Mouse (Mus musculus) midbrain, postnatal 0 days (tissue): Measurements from ENCODE around the gene Olfr535. TPM values are rescaled to one million over a fixed set of nuclear protein-coding genes. Genes with fewer than 3 reads are reported as not detected.
A peak's percentile ranks its signal among the peaks of the same experiment; 100 is the strongest.
"Not testable (repeated sequence)": the region's sequence is repeated elsewhere in the genome, so short reads cannot be mapped to it uniquely, and the experiment has no call there.

ENCODE experiments used
- ATAC-seq: fragments of 200-750 bp; cut with Nextera tagmentation; 2 replicates; pipeline ENCODE4 v1.8.0; 2017; ENCODE audit warnings: moderate number of reproducible peaks, mild to moderate bottlenecking, moderate TSS enrichment, moderate library complexity; ENCODE audit not compliant: low FRiP score
- DNase-seq: peaks from one replicate; pipeline ENCODE4 v3.0.0-alpha.2; 2015; ENCODE audit warnings: low spot score
- H3K27ac ChIP-seq: fragments of 300-500 bp; sonication (generic); 2 replicates; pipeline ENCODE4 v1.5.1; 2014; ENCODE audit warnings: low read depth, mild to moderate bottlenecking, low read length, mixed read lengths
- H3K27me3 ChIP-seq: fragments of 300-500 bp; sonication (generic); 2 replicates; pipeline ENCODE4 v1.6.1; 2014; ENCODE audit warnings: low read length, control low read depth, mixed read lengths; ENCODE audit not compliant: insufficient read depth
- H3K36me3 ChIP-seq: fragments of 300-500 bp; sonication (generic); 2 replicates; pipeline ENCODE4 v1.6.1; 2014; ENCODE audit warnings: low read length, control low read depth, mixed read lengths; ENCODE audit not compliant: insufficient read depth
- H3K4me1 ChIP-seq: fragments of 300-500 bp; sonication (generic); 2 replicates; pipeline ENCODE4 v1.6.1; 2014; ENCODE audit warnings: mild to moderate bottlenecking, control low read depth, antibody characterized with exemption, low read length, mixed read lengths; ENCODE audit not compliant: insufficient read depth
- H3K4me2 ChIP-seq: fragments of 300-500 bp; sonication (generic); 2 replicates; pipeline ENCODE4 v1.6.1; 2014; ENCODE audit warnings: low read depth, mild to moderate bottlenecking, low read length, mixed read lengths; ENCODE audit not compliant: poor library complexity, severe bottlenecking
- H3K4me3 ChIP-seq: fragments of 300-500 bp; sonication (generic); 2 replicates; pipeline ENCODE4 v1.5.1; 2014; ENCODE audit warnings: low read depth, mild to moderate bottlenecking, low read length, moderate library complexity
- H3K9ac ChIP-seq: fragments of 300-500 bp; sonication (generic); replicated peaks from 2 replicates; pipeline ENCODE4 v1.6.1; 2014; ENCODE audit warnings: mild to moderate bottlenecking, low read length, moderate library complexity, mixed read lengths; ENCODE audit not compliant: poor library complexity, severe bottlenecking
- H3K9me3 ChIP-seq: fragments of 300-500 bp; sonication (generic); 2 replicates; pipeline ENCODE4 v1.6.1; 2016; ENCODE audit warnings: low read length, control low read depth
- CTCF ChIP-seq: IDR thresholded peaks from 2 replicates; pipeline ENCODE4 v1.5.1; 2016; ENCODE audit warnings: antibody characterized with exemption, mild to moderate bottlenecking
- WGBS: fragments of 180-500 bp; shearing (Covaris S2); extraction: QIAGEN DNeasy Blood & Tissue Kit; methylation state at CpG from one replicate; pipeline ENCODE4 v1.1.7; 2014; 5-methylcytosine and 5-hydroxymethylcytosine counted together
- polyA plus RNA-seq: library from polyadenylated mRNA; unstranded; fragments of >200 nt; fragmentation: Nextera tagmentation; extraction: Ambion mirVana; gene quantifications from 2 replicates; pipeline ENCODE4 v1.2.1, GENCODE M21; 2015
- total RNA-seq: library from RNA; depleted of rRNA; stranded (reverse); fragments of >200 nt; gene quantifications from 2 replicates; pipeline ENCODE4 v1.2.3, GENCODE M21; 2014; rRNA removed

The Olfr535 gene
- total and polyA plus RNA-seq, 2 experiments from 2014 or later = not detected

DNA sequence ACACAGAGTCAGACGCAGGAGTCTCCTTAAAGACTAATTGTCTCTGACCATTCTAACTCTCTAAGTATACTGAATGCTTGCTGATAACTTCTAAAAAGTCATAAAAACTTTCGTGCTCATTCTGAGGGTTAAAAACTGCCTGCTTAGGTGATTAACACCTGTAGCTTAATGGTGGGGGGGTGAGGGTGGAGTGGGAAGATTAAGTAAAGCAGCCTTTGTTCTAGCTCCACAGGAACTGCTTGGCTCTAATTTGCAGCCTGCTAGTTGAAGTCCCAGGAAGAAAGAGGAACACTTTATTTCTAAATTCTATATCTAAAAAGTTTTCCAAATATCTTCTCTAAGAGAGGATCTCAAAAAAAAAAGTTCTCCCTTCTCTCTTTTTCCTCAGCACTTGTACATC lies 10.2 kb downstream of the Olfr535 start:
- Histone ChIP-seq H3K36me3 (no peaks in the 10 kb centered on the region), H3K4me2 (no peak overlapping the region), H3K4me3 (no peak overlapping the region), H3K9ac (no peak overlapping the region), H3K4me1 (no peaks in the 10 kb centered on the region), H3K27ac (no peak overlapping the region), H3K27me3 (no peaks in the 10 kb centered on the region), H3K9me3 (no peaks in the 10 kb centered on the region)
- 45% methylated on average over 2 of the region's 2 CpGs for WGBS
- TF ChIP-seq CTCF = no peak
- DNase-seq (no peak), ATAC-seq (no peak)

GRCm38 (mm10) chr7:140494702-140495101 lies 10.7 kb downstream of the Olfr535 start:
- TF ChIP-seq CTCF = no peak
- Histone ChIP-seq H3K9ac (no peak overlapping the region), H3K4me1 (no peaks in the 10 kb centered on the region), H3K27me3 (no peaks in the 10 kb centered on the region), H3K36me3 (no peaks in the 10 kb centered on the region), H3K4me2 (no peak overlapping the region), H3K27ac (no peak overlapping the region), H3K9me3 (no peaks in the 10 kb centered on the region), H3K4me3 (no peak overlapping the region)
- no peak for ATAC-seq
- DNase-seq = no peak

DNA sequence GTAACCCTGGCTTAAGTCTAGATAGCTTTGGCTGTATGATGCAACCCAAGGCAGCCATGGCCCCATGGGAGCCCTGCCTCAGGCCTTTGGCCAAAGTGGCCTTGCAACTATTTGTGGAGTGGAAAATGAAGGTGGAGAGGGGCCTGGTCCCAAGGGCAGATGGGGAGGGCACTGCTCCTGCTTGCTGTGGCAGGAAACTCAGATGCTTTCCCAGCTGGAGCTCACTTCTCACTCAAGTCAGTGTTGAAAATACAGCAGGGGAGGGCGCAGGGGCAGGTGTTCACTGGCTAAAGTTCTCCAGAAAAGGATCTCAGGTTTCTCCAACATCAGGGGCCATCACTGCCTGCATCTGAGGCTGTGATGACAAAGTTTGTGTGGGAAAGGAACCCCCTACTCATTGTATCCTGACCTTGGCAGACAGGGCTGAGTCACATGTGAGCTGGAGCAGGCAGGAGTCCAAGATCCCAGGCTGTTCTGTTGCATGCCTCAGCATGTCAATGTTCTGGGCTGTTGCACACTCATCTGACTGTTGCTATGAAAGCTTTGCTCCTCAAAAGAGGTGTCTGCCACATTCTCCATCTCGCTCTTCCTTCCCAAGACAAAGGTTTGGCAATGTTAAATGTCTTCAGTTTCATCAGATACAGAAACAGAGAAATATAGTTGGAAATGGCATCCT lies 23.5 kb downstream of the Olfr535 start, which contains the start of gene Olfr536:
Gene Olfr536 (minus strand): TSS at position 51 of the 676 bp plus-strand sequence.
- not testable (repeated sequence) for H3K27ac ChIP-seq, H3K4me1 ChIP-seq, H3K36me3 ChIP-seq, H3K4me3 ChIP-seq, H3K9me3 ChIP-seq, H3K27me3 ChIP-seq, H3K9ac ChIP-seq, H3K4me2 ChIP-seq, ATAC-seq
- WGBS = 73% methylated on average over 1 of the region's 2 CpGs
- DNase-seq = peak; percentile 57

GRCm38 (mm10) chr7:140539746-140540145 lies 55.7 kb downstream of the Olfr535 start:
- Histone ChIP-seq H3K4me2 (no peak overlapping the region), H3K27me3 (no peaks in the 10 kb centered on the region), H3K27ac (no peak overlapping the region), H3K4me1 (no peaks in the 10 kb centered on the region), H3K36me3 (no peaks in the 10 kb centered on the region), H3K4me3 (no peak overlapping the region), H3K9ac (no peak overlapping the region), H3K9me3 (no peaks in the 10 kb centered on the region)
- DNase-seq (no peak), ATAC-seq (no peak)
- no peak for TF ChIP-seq CTCF
- WGBS = 71% methylated on average over 2 of the region's 2 CpGs

Other genes starting within 250 kb of the Olfr535 start
- gene 5830411N06Rik, start 236.9 kb upstream of the Olfr535 start, total RNA-seq = not detected in 2 replicates
- 0.04 TPM in 1 of 2 replicates, not detected in the other for gene 5830411N06Rik, start 236.9 kb upstream of the Olfr535 start, polyA plus RNA-seq
- gene Olfr525, start 163.4 kb upstream of the Olfr535 start, total RNA-seq = not detected in 2 replicates
- gene Olfr525, start 163.4 kb upstream of the Olfr535 start, polyA plus RNA-seq = not detected in 2 replicates
- not detected in 2 replicates for gene Olfr527, start 150.2 kb upstream of the Olfr535 start, total RNA-seq
- not detected in 2 replicates for gene Olfr527, start 150.2 kb upstream of the Olfr535 start, polyA plus RNA-seq
- gene Olfr60, start 122.5 kb upstream of the Olfr535 start, total RNA-seq = not detected in 2 replicates
- gene Olfr60, start 122.5 kb upstream of the Olfr535 start, polyA plus RNA-seq = not detected in 2 replicates
- gene Olfr530, start 107.9 kb upstream of the Olfr535 start, total RNA-seq = not detected in 2 replicates
- not detected in 2 replicates for gene Olfr530, start 107.9 kb upstream of the Olfr535 start, polyA plus RNA-seq
- not detected in 2 replicates for gene Olfr531, start 81.3 kb upstream of the Olfr535 start, total RNA-seq
- gene Olfr531, start 81.3 kb upstream of the Olfr535 start, polyA plus RNA-seq = not detected in 2 replicates
- gene Olfr532, start 62.6 kb upstream of the Olfr535 start, total RNA-seq = not detected in 2 replicates
- gene Olfr532, start 62.6 kb upstream of the Olfr535 start, polyA plus RNA-seq = not detected in 2 replicates
- not detected in 2 replicates for gene Olfr533, start 20.8 kb upstream of the Olfr535 start, total RNA-seq
- gene Olfr533, start 20.8 kb upstream of the Olfr535 start, polyA plus RNA-seq = not detected in 2 replicates
- gene Olfr536, start 23.2 kb downstream of the Olfr535 start, total RNA-seq = 0.05 TPM in 1 of 2 replicates, not detected in the other
- not detected in 2 replicates for gene Olfr536, start 23.2 kb downstream of the Olfr535 start, polyA plus RNA-seq
- gene Olfr538, start 83.7 kb downstream of the Olfr535 start, total RNA-seq = not detected in 2 replicates
- not detected in 2 replicates for gene Olfr538, start 83.7 kb downstream of the Olfr535 start, polyA plus RNA-seq
- gene Olfr46, start 117.1 kb downstream of the Olfr535 start, total RNA-seq = not detected in 2 replicates
- not detected in 2 replicates for gene Olfr46, start 117.1 kb downstream of the Olfr535 start, polyA plus RNA-seq
- not detected in 2 replicates for gene Olfr61, start 144.8 kb downstream of the Olfr535 start, total RNA-seq
- not detected in 2 replicates for gene Olfr61, start 144.8 kb downstream of the Olfr535 start, polyA plus RNA-seq
- not detected in 2 replicates for gene Olfr53, start 162.2 kb downstream of the Olfr535 start, total RNA-seq
- gene Olfr53, start 162.2 kb downstream of the Olfr535 start, polyA plus RNA-seq = not detected in 2 replicates
- 0.05 TPM in 1 of 2 replicates, not detected in the other for gene Olfr539, start 175.7 kb downstream of the Olfr535 start, total RNA-seq
- 0.04 TPM in 1 of 2 replicates, not detected in the other for gene Olfr539, start 175.7 kb downstream of the Olfr535 start, polyA plus RNA-seq
- not detected in 2 replicates for gene Olfr45, start 197.7 kb downstream of the Olfr535 start, total RNA-seq
- gene Olfr45, start 197.7 kb downstream of the Olfr535 start, polyA plus RNA-seq = not detected in 2 replicates
- not detected in 2 replicates for gene Olfr541, start 213.1 kb downstream of the Olfr535 start, total RNA-seq
- not detected in 2 replicates for gene Olfr541, start 213.1 kb downstream of the Olfr535 start, polyA plus RNA-seq